Mouse (Mus musculus): ENCODE results near the gene Dnah14.

Gene Dnah14

DNA sequence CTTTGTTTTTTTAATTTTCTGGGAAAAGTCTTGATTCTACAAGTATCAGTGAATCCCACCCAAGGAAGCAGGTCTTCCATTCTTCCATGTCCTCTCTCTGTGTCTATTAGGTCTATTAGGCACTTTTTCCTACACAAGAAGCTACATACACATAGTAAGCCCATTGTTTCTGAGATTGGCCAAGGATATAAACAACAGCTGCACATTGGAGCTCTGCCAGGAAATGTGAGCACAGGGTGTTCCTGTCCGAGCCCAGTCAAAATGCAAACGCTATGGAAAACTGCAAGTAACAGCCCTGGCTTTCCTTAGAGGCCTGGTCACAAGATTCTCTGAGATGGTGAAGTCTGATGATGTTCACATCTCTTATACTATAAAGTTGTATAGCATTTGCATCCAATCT, 217.2 kb downstream of the Dnah14 start:
- no peak for DNase-seq (ENCODE audit: low spot score)

DNA sequence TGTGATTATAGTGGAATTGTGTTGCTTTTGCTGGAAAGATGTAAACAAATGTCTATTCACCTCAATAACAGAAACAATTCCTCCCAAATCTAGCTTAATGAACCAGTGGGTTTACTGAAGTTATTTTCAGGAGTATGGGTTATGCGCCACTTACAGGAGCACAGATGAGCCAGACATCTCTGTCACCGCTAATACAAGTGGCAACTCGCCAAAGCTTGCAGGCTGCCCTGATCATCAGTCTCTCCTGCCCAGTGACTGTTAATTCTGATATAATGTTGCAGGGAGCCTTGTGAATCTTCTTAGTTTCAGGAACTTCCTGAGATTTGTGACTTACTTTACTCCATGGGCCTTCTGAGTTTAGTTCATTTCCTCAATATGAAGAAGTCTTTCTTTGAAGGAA, 223.6 kb downstream of the Dnah14 start:
- DNase-seq (ENCODE audit: low spot score): no peak

DNA sequence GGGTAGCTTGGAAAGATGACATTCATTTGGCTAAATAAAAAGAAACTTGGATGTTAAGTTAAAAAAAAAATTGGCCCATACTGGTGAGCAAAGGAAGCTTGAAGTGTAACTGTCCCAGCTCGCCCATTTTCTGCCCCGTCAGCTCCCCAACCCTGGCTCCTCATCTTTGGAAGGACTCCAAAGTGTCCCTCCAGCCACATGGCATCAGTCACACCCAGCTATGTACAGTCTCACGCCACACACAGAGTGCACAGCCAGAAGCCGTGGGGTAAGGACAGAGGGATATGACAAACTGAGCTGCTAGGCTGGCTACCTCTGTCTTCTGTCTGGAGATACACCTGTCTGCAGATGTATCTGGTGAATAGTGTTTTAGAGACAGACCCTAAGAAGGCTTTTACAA, 224.3 kb downstream of the Dnah14 start:
- DNase-seq (ENCODE audit: low spot score): no peak

DNA sequence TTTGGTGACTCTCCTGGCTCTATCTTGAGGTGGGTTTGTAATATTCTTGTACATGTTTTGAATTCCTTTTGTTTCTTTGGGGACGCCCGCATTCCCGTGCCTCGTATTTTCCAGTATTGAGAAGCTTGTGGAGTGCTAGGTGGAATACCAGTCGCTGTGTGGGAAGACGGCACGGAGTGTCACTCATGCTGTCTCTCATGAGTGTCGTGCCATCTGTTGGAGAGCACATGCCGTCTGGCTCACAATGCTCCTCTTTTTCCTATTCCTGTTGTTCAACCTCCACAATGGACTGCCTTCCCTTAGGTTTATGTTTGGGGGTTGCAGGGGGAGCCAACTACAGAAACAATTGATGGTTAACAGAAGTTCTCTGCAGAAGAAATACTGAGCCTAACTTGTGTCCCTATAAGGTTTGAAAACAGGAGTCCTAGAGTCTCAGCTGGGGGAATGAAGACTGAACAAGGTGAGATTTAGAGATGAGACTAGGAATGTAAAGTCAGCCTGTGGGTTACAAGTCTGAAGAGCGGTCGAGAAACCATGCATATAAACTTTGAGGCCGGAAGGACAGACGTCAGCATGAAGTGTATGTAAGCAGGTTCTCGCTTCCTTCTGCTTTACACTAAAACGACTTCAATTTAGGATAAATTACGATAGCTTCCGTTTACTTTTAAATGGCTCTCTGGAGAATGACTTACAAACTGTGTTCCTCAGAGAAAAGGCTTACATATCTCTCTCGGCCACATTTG, 235.3 kb downstream of the Dnah14 start:
- no peak for DNase-seq (ENCODE audit: low spot score)

DNA sequence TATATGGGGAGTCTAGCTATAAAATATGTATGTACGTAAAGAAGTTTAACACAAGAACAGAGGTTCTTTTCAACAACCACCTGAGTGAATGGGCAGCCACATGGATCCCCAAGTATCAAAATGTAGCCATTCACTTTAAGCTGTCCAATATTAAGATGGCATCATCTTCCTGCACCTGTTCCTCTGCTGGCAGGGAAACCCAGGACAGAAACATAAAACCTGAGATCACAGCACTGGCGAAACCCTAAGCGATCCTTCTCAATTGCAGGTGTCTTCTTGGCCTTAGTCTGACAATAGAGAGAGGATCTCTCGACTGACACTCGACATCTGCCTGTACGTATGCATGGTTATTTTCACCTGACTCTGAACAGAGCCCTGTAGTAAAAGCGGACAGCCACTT, 250.4 kb downstream of the Dnah14 start:
- DNase-seq (ENCODE audit: low spot score): no peak

DNA sequence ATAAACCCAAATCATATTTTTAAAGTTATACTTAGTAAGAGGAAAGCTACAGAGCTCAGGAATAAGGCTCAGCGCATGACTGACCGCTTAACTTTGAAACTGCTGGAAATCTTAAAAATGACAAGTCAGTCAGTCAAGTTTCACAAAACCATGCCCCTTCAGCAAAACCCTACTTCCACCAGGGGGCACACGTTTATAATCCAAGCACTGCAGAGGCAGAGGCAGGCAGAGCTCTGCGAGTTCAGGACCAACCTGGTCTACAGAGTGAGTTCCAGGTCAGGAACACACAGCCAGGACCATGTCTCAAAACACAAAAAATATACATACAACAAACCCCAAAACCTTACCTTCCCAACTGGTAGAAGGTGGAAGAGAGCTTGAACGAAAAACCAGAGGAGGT, 252.0 kb downstream of the Dnah14 start:
- no peak for DNase-seq (ENCODE audit: low spot score)

DNA sequence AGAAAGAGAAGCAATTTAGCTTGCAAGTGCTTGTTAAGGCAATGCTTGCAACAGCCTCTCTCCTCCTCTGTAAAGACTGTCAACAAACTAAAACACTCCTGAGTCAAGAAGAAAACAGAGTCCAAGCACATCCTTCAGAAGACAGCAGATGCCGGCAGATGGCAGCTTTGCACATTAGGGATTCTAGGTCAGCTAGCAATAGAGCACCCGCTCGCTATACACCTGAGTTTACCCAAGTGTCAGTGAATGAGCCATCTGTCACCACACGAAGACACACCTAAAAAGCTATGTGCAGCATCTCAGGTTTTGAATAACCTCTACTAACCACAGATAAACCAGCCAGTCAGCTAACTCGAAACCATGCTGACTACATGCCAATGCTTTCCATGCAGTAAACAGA, 256.4 kb downstream of the Dnah14 start:
- no peak for DNase-seq (ENCODE audit: low spot score)

DNA sequence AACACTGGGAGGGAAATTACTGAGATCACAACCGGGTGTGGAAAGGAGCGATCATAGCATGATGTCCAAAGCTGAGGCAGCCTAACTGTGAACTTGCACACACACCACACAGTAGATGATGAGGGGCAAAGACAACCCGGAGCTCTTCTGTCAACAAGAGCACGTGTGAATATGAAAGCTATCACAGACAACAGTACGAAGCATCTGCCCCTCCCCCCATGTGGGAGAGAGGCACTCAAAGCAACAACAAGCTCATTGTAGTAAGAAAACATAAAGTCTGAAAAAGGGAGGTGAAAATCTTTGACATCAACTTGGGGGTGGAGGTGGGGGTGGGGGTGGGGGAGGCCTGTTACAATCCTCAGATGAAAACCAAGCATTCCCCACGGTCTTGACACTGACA, 256.8 kb downstream of the Dnah14 start:
- DNase-seq (ENCODE audit: low spot score): no peak

DNA sequence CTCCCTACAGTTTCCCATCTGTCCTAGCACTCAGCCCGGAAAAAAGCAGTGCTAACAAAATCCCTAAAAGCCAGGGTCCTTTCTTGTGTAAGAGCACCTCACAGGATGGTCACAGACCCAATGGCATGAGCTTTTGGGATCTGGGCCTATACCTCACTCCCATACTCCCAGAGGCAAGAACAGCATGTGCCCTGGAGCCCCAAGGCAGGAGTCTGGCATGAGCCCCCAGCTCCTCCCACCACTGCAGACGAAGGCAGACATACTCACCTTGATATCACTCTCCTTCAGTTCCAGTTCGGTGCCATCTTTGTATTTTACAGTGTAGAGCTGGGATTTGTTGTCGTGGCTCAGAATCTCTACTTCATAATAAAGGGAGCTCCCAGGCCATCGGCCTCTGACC, 261.8 kb downstream of the Dnah14 start:
- DNase-seq (ENCODE audit: low spot score): no peak

DNA sequence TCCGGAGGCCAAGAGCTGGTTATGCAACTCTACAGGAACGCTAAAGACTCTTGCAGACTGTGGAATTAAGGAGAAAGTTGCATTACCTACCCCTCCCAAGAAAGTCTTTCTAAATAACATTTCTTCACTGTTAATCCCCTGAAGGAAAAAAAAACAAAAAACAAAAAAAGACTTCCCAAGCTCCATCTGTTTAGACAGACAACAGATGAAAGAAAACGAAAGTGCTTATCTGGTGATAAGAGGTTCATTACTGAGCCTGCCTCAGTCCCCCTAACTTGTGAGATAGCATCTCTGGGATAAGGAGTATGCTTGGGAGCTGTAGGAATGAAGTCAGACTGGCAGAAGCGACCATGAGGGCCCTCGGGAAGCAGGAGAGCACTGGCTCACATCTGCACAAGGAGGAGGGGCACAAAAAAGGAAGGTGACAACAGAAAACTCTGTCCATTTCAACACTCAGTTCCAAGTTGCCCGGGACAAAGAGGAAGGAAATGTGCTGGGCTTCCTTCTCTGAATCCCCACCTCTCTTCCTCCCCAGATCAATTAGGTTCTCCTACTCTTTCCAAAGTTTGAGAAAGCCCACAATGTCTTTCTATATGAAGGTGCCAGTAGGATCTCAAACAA, 263.5 kb downstream of the Dnah14 start:
- no peak for DNase-seq (ENCODE audit: low spot score)

DNA sequence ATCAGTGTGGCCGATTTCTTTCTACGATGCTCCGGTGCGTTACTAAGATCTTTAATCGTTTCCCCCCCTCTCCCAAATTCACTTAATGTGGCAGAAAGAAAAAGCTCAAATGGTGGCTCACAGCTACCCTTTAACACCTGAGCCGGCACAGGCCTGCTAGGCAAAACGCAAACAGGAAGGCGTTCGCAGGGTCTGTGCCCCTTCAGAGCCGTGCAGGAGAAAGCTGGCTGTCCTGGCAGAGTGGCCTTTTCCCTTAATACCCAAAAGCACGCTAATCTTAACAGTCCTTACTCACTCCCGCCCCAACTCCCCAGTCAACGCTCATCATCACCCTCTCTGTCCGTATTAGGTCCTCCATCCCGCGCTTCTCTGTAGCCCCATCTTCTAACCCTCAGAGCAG, 265.0 kb downstream of the Dnah14 start:
- no peak for DNase-seq (ENCODE audit: low spot score)

DNA sequence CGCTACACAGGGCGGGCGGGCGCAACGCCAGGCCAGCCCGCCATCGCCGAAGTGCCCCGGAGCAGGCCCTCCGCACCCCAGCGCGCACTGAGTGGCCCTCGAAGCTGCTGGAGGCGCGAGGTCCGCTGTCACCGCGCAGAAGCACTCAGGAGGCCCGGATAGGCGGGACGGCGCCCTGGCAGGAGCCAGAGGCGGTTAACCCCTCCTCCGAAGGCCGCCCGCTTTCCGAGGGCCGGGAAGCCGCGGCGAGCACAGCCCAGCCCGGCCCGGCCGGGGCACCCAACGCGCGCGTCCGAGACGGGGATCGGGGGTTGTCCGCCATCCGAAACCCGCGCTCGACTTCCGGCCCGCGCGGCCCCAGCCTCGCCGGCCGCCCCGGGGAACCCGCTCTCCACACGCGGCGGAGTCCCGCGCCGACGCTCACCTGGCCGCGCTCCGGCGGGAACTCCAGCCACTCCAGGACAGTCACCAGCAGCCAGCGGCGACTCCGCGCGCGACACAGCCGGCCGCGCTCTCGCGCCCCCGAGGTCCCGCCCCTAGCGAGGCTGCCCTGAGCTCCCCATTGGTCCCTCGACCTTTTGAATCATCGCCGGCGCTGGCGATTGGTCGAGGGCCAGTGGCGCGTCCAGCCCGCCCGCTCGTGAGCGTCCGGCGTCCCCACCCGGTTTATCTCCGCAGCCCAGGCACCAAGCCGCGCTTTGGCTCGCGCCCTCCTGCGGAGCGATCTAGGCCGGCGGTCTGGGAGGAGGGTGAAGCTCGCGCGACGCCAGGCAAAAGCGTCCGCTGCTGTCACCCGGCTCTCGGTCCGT, 265.7 kb downstream of the Dnah14 start:
- DNase-seq (ENCODE audit: low spot score): peak; percentile 92

DNA sequence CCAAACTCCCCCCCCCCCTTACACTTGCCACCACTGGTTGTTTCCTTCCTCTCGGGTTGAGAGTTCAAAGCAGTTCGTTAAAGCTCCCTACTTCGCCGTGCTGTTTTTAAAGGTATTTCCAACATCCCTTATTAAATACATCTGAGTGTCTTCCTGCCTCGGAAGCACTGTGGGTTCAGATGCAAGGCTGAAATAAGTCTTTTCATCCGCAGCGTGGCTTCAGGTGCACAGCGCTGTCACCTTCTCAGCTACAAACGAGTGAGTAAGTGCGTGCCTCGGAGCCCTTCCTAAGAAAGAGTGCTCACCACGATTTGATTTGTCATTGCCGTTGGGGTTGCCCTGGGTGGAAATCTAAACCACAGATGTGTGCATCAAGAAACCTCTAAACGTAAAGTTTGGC, 266.4 kb downstream of the Dnah14 start, which contains the start of gene Lbr:
Lbr (minus strand) TSS at position 266 of the 400 bp plus-strand sequence.
- DNase-seq (ENCODE audit: low spot score): no peak

DNA sequence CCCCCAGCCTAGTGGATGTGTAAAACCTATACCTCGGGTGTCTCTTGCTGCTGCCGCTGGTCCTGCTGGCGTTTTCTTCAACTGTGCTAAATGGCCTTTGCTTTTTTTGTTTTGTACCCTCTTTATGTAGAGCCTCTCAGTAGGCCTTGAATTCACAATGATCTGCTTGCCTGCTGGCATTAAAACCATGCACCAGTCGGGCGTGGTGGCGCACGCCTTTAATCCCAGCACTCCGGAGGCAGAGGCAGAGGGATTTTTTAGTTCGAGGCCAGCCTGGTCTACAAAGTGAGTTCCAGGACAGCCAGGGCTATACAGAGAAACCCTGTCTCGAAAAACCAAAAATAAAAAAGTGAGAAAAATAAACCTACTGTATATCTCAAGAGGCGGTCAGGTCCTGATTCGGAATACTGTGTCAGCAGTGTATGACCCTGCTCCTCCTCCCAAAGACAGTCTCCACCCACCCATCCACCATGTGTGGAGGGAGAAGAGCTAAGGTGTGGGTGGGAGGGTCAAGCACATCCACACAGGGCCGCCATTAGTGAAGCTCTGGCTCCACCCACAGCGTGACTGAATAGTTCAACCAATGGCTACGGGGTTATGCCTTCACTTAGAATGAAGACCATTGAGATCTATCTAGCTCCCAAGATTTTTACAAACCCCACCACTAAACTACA, 268.7 kb downstream of the Dnah14 start:
- DNase-seq (ENCODE audit: low spot score): no peak

DNA sequence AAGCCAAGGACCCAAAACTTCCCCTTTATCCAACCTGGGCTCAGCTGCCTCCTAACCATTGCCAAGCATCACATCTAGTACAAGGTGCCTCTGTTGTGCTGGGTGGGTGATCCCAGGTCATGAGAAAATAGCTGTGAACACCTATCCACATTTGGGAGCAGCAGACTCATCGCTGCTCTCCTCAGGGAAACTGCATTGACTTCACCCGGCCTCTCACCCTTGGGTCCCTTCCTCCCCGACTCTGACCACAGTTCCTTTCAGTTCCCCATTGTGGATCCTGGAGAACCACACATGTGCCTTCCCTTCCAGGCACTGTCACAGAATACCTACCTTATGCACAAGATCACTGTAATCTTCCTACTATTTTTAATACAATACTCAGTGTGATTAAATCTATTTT, 269.4 kb downstream of the Dnah14 start:
- DNase-seq (ENCODE audit: low spot score): no peak

DNA sequence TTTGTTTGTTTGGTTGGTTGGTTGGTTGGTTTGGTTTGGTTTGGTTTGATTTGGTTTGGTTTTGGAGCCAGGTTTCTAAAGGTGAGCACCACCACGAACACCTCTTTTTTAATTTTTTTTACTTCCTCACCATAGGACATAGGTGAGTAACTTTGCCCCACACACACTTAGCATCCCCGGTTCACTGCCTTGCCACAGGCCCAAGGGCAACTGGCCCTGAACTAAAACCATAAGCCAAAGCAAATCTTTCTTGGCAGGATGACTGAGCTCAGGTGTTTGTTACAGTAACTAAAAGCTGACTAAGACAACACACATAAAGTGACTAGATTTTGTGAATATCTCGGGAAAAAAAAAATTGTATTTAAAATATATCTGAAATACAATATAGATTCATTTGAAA, 271.0 kb downstream of the Dnah14 start:
- no peak for DNase-seq (ENCODE audit: low spot score)

DNA sequence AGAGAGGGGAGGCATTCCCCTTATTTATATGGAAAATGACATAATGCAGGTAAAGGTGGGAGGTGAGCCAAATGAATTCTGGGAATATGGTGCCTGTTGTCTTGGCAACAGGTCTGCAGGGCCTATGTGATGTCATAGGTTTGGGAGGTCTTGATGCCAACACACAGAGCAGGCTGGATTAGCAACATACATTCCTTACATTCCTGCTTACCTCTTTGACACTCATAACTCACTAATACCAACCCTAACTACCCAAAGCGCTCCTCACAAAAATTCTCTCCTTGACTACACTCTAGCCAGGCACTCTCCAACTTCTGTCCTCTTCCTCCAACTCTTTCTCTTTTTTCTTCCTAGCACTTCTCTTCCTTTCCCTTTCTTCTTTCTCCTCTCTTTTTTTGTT, 271.9 kb downstream of the Dnah14 start:
- no peak for DNase-seq (ENCODE audit: low spot score)

DNA sequence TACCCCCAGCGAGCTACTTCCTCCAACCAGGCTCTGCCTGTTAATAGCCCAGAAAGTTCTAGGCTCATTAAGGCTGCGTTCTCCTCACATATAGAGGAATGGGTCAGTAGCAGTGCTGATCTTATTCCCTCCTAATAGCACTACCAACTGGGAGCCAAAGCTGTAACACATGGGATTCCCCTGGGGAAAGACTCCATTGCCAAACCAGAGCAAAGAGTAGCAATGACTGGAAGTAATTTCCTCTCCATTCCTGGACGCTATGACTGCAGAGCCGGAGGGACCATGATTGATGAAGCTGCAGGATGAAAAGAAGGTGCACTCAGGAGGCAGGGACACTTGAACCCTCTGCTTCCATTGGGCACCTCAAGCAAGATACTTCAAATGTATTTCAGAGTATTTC, 274.1 kb downstream of the Dnah14 start:
- DNase-seq (ENCODE audit: low spot score): no peak

DNA sequence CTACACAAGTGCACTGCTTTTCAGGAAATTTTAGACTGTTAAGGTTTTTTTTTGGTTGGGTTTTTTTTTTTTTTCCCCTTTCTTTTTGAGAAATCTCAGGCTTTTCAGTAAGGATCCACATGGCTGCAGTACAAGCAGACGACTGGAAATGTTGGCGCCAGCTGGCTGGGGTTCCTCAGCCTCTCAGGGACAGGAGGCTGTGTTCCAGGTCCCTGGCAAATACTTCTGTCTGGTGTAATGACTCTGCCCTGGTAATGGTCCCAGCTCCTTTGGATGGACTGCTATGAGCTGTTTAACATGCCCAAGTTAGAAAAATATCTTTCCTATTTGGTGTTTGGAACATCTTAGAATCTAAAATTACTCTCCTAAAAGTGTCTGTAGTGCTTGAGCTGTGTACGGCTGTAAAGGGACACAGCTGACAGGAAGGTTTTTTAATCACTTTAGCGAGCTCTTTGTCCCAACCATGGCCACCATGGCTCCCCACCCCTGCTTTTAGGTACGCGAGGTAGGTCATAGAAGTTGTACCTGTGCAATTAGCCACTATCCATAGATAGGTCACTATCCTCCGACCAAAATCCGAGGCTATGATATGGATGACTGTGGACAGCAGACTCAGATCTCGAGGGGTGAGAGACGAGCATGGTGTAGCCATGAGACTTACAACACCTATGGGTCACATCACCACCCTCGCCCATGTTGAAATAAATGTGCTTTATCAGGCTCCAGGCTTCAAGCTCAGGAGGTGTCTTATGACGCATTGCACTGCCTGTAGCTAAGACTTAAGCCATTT, 275.4 kb downstream of the Dnah14 start:
- no peak for DNase-seq (ENCODE audit: low spot score)

DNA sequence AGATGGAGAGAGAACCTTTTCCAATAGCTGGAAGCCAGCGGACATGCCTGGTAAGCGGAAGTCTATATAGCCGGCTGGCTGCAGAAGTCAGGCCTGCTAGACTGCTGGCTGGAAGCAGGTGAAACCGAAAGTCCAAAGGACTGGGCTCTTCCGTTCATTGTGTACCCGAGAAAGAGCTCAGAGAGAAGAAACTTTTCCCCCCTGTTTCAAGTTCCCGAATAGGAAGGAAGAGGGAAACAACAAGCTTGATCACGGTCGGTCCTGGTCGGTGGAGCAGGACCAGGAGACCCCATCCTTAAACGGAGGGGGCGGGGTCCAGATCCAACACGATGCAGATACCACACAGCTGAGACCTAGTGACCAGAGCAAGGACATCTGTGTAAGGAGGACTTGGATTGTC, 276.1 kb downstream of the Dnah14 start:
- DNase-seq (ENCODE audit: low spot score): no peak

DNA sequence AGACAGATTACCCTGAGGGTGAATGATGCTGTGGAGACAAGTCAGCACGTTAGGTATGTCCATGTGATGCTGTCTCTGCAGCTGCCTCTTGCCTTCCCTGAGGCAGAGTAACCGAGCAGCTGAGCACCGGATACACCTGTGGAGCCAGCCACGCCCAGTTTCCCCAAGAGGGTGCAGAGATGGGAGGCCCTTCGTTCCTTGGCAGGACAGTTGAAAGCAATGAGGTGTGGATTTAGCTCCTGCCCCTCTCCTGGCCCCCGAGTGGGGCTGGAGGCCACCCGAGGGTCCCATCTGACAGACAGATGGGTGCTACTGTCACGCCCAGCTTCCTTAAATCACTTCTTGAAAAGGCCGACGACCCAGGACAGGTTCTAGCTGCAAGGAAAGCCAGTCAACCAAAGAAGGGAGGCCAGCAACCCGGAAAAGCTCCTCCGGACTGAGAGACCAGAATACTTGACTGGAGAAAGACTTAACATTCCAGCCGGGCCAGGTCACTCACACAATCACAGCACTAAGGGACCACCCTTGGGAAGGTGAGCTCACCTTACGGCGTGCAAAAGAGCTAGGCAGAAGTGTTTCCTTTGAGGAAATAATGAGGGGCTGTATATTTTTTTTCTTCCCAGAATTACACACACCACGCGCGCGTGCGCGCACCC, 276.9 kb downstream of the Dnah14 start:
- DNase-seq (ENCODE audit: low spot score): no peak
